Mouse (Mus musculus) CD4-positive helper T cell, adult 2 months (primary cell): ENCODE results near the gene Olfr43.

Experiments
- DNase-seq: peaks from one replicate; pipeline ENCODE4 v3.0.0-alpha.2; 2012; ENCODE audit warnings: low read depth, missing footprints, low spot score

Olfr43 gene

DNA sequence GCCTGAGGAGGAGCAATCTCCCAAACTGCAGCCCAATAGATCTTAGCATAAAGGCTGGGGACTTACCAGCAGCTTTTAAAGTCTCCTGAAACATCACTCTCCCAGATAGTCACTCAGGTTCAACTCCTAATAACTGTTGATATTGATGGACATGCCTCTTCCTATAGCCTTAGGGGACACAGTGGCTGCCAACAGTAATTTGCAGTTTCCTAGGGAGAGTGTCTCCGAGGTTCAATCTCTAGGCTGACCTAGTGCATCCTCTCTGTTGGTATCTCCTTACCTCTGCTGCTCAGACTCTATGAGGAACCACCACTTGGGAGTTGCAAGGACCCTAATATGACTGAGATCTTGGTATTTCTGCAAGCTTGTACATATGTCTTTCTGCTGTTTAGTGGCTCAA is at the start of gene Olfr43:
TSS of gene Olfr43 (minus strand) at position 101 of the 400 bp plus-strand sequence.
- DNase-seq, result no peak

- no peak for DNase-seq
These were observed 48.3 kb upstream of the Olfr43 start, which contains the start of gene Olfr406 for GRCm38 (mm10) chr11:74259508-74259907. Gene Olfr406 (plus strand): TSS chr11:74259808.

GRCm38 (mm10) chr11:74241201-74241600 is 30.0 kb upstream of the Olfr43 start:
- no peak for DNase-seq

DNA sequence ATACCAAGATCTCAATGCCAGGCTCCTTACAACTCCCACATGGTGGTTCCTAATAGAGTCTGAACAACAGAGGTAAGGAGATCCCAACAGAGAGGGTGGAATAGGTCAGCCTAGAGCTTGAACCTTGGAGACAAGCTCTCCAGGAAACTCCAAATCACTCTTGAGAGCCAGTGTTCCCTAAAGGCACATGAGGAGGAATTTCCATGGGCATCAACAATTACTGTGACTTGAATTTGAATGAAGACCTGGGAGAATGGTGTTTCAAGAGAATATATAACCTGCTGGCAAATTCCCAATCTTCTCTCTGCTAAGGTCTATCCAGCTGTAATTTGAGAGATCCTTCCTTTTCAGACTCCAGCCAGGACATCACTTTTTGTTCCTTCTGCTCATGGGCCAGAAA is 25.2 kb downstream of the Olfr43 start, which contains the start of gene Olfr403:
TSS of gene Olfr403 (plus strand) at position 301 of the 400 bp plus-strand sequence.
- no peak for DNase-seq

DNA sequence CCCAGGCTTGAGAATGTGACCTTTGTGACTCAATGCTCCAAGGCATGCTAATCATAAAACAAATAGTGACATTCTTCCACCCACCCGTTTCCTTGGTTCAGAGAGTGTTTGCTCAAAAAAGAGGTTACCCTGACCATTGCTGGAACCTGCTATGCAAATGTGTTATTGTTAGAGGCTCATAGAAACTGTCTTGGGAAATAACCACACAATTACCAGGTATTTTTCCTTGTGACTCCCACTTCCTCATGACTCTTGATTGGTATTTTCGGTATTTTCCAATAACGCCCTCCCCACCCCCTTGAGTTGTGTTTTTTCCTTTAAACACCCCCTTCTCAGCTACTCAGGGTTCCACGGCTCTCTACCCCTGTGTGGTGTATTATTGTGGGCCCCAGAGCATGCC is 27.4 kb downstream of the Olfr43 start:
- no peak for DNase-seq

DNA sequence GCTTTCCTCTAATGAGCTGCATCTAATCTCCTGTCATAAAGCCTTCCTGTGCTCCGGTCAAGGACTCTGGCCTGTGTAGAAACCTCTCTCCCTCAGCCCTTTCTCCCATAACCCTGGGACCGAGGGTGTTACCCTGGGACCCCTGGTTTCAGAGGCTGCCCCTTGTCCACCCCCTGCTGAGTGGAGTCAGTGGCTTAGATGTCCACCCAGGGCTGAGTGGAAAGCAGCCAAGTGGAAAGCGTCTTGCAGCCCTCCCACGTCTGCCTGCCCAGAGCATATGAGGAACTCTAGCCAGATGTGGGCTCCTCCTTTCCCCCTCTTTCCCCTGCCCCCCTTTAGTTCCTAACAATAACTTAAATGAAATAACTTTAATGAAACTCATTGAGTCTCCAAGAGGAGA is 28.0 kb downstream of the Olfr43 start:
- no peak for DNase-seq

- DNase-seq, result no peak
These were observed 42.4 kb downstream of the Olfr43 start for GRCm38 (mm10) chr11:74168771-74169170.
